Mouse (Mus musculus): ENCODE results near the gene Sfrp5. TPM values are rescaled to one million over a fixed set of nuclear protein-coding genes. Genes with fewer than 3 reads are reported as not detected.

The Sfrp5 gene
- polyA plus RNA-seq, 1 experiment from 2014 or later, result 0.37 TPM

GRCm38 (mm10) chr19:42209485-42209884, 7.4 kb upstream of the Sfrp5 start:
- no peak overlapping the region for H3K9ac ChIP-seq (ENCODE audit: low read depth, low read length)
- H3K4me2 ChIP-seq (ENCODE audit: low read depth, low read length), result no peak overlapping the region
- H3K4me3 ChIP-seq (ENCODE audit: low read depth, low read length), result no peak overlapping the region
- no peaks in the 10 kb centered on the region for H3K4me1 ChIP-seq (ENCODE audit: control insufficient read depth, low read depth, low read length)
- 53% methylated on average over 7 of the region's 7 CpGs for WGBS (ENCODE audit: insufficient replicate concordance)
- no peak overlapping the region for H3K27ac ChIP-seq (ENCODE audit: low read length)
- no peaks in the 10 kb centered on the region for H3K36me3 ChIP-seq (ENCODE audit: control insufficient read depth, insufficient read depth)
- no peak for ATAC-seq (ENCODE audit: low read depth)
- no peaks in the 10 kb centered on the region for H3K9me3 ChIP-seq (replicated peaks; ENCODE audit: control insufficient read depth, low read length)
- no peaks in the 10 kb centered on the region for H3K27me3 ChIP-seq (ENCODE audit: control insufficient read depth, insufficient read depth, low read depth, low read length)

GRCm38 (mm10) chr19:42205201-42205600, 3.1 kb upstream of the Sfrp5 start:
- H3K9me3 ChIP-seq (replicated peaks; ENCODE audit: control insufficient read depth, low read length), result no peaks in the 10 kb centered on the region
- H3K9ac ChIP-seq (ENCODE audit: low read depth, low read length), result no peak overlapping the region
- 71% methylated on average over 8 of the region's 8 CpGs for WGBS (ENCODE audit: insufficient replicate concordance)
- ATAC-seq (ENCODE audit: low read depth), result no peak
- no peak overlapping the region for H3K27ac ChIP-seq (ENCODE audit: low read length)
- peaks cover 30% of the 10 kb centered on the region for H3K27me3 ChIP-seq (ENCODE audit: control insufficient read depth, insufficient read depth, low read depth, low read length)
- no peak overlapping the region for H3K4me3 ChIP-seq (ENCODE audit: low read depth, low read length)
- no peak overlapping the region for H3K4me2 ChIP-seq (ENCODE audit: low read depth, low read length)
- no peaks in the 10 kb centered on the region for H3K36me3 ChIP-seq (ENCODE audit: control insufficient read depth, insufficient read depth)
- H3K4me1 ChIP-seq (ENCODE audit: control insufficient read depth, low read depth, low read length), result no peaks in the 10 kb centered on the region

- Histone ChIP-seq H3K27me3 (ENCODE audit: control insufficient read depth, insufficient read depth, low read depth, low read length) (peaks cover 39% of the 10 kb centered on the region), H3K4me1 (ENCODE audit: control insufficient read depth, low read depth, low read length) (no peaks in the 10 kb centered on the region), H3K9me3 (replicated peaks; ENCODE audit: control insufficient read depth, low read length) (no peaks in the 10 kb centered on the region), H3K4me2 (ENCODE audit: low read depth, low read length) (no peak overlapping the region), H3K27ac (ENCODE audit: low read length) (no peak overlapping the region), H3K4me3 (ENCODE audit: low read depth, low read length) (no peak overlapping the region), H3K36me3 (ENCODE audit: control insufficient read depth, insufficient read depth) (no peaks in the 10 kb centered on the region), H3K9ac (ENCODE audit: low read depth, low read length) (no peak overlapping the region)
- ATAC-seq (ENCODE audit: low read depth), result no peak
- 59% methylated on average over 4 of the region's 4 CpGs for WGBS (ENCODE audit: insufficient replicate concordance)
These were observed 2.3 kb upstream of the Sfrp5 start for GRCm38 (mm10) chr19:42204306-42204705.

GRCm38 (mm10) chr19:42202467-42202866, 415 bp upstream of the Sfrp5 start:
- peaks cover 51% of the 10 kb centered on the region for H3K27me3 ChIP-seq (ENCODE audit: control insufficient read depth, insufficient read depth, low read depth, low read length)
- ATAC-seq (ENCODE audit: low read depth), result no peak
- 25% methylated on average over 8 of the region's 8 CpGs for WGBS (ENCODE audit: insufficient replicate concordance)

GRCm38 (mm10) chr19:42198026-42198425, 4.0 kb downstream of the Sfrp5 start:
- 47% methylated on average over 11 of the region's 11 CpGs for WGBS (ENCODE audit: insufficient replicate concordance)
- no peak overlapping the region for H3K4me3 ChIP-seq (ENCODE audit: low read depth, low read length)

More at GRCm38 (mm10) chr19:42202467-42202866, 415 bp upstream of the Sfrp5 start:
- Histone ChIP-seq H3K36me3 (ENCODE audit: control insufficient read depth, insufficient read depth) (no peaks in the 10 kb centered on the region), H3K9me3 (replicated peaks; ENCODE audit: control insufficient read depth, low read length) (no peaks in the 10 kb centered on the region), H3K4me2 (ENCODE audit: low read depth, low read length) (no peak overlapping the region), H3K27ac (ENCODE audit: low read length) (no peak overlapping the region), H3K9ac (ENCODE audit: low read depth, low read length) (no peak overlapping the region), H3K4me3 (ENCODE audit: low read depth, low read length) (no peak overlapping the region), H3K4me1 (ENCODE audit: control insufficient read depth, low read depth, low read length) (no peaks in the 10 kb centered on the region)

GRCm38 (mm10) chr19:42197066-42197465, 5.0 kb downstream of the Sfrp5 start:
- H3K4me1 ChIP-seq (ENCODE audit: control insufficient read depth, low read depth, low read length), result no peaks in the 10 kb centered on the region
- no peak overlapping the region for H3K4me3 ChIP-seq (ENCODE audit: low read depth, low read length)
- H3K4me2 ChIP-seq (ENCODE audit: low read depth, low read length), result no peak overlapping the region
- H3K27me3 ChIP-seq (ENCODE audit: control insufficient read depth, insufficient read depth, low read depth, low read length), result peaks cover 39% of the 10 kb centered on the region
- 49% methylated on average over 4 of the region's 4 CpGs for WGBS (ENCODE audit: insufficient replicate concordance)
- H3K9ac ChIP-seq (ENCODE audit: low read depth, low read length), result no peak overlapping the region
- no peak overlapping the region for H3K27ac ChIP-seq (ENCODE audit: low read length)
- H3K9me3 ChIP-seq (replicated peaks; ENCODE audit: control insufficient read depth, low read length), result no peaks in the 10 kb centered on the region
- no peak for ATAC-seq (ENCODE audit: low read depth)
- no peaks in the 10 kb centered on the region for H3K36me3 ChIP-seq (ENCODE audit: control insufficient read depth, insufficient read depth)

More at GRCm38 (mm10) chr19:42198026-42198425, 4.0 kb downstream of the Sfrp5 start:
- ATAC-seq (ENCODE audit: low read depth), result no peak
- H3K27ac ChIP-seq (ENCODE audit: low read length), result no peak overlapping the region
- no peak overlapping the region for H3K9ac ChIP-seq (ENCODE audit: low read depth, low read length)
- no peaks in the 10 kb centered on the region for H3K36me3 ChIP-seq (ENCODE audit: control insufficient read depth, insufficient read depth)
- H3K4me1 ChIP-seq (ENCODE audit: control insufficient read depth, low read depth, low read length), result no peaks in the 10 kb centered on the region
- no peaks in the 10 kb centered on the region for H3K9me3 ChIP-seq (replicated peaks; ENCODE audit: control insufficient read depth, low read length)
- no peak overlapping the region for H3K4me2 ChIP-seq (ENCODE audit: low read depth, low read length)
- peaks cover 49% of the 10 kb centered on the region for H3K27me3 ChIP-seq (ENCODE audit: control insufficient read depth, insufficient read depth, low read depth, low read length)

GRCm38 (mm10) chr19:42196378-42196777, 5.7 kb downstream of the Sfrp5 start:
- ATAC-seq (ENCODE audit: low read depth), result no peak
- H3K27me3 ChIP-seq (ENCODE audit: control insufficient read depth, insufficient read depth, low read depth, low read length), result peaks cover 32% of the 10 kb centered on the region
- 46% methylated on average over 4 of the region's 4 CpGs for WGBS (ENCODE audit: insufficient replicate concordance)

GRCm38 (mm10) chr19:42193311-42193710, 8.7 kb downstream of the Sfrp5 start:
- H3K36me3 ChIP-seq (ENCODE audit: control insufficient read depth, insufficient read depth), result peaks cover 13% of the 10 kb centered on the region
- H3K9me3 ChIP-seq (replicated peaks; ENCODE audit: control insufficient read depth, low read length), result no peaks in the 10 kb centered on the region
- H3K4me3 ChIP-seq (ENCODE audit: low read depth, low read length), result no peak overlapping the region
- H3K27me3 ChIP-seq (ENCODE audit: control insufficient read depth, insufficient read depth, low read depth, low read length), result peaks cover 3% of the 10 kb centered on the region; the same call in 1 of the 2 replicates
- ATAC-seq (ENCODE audit: low read depth), result no peak
- no peak overlapping the region for H3K27ac ChIP-seq (ENCODE audit: low read length)
- 86% methylated on average over 2 of the region's 2 CpGs for WGBS (ENCODE audit: insufficient replicate concordance)
- H3K9ac ChIP-seq (ENCODE audit: low read depth, low read length), result no peak overlapping the region
- no peak overlapping the region for H3K4me2 ChIP-seq (ENCODE audit: low read depth, low read length)
- H3K4me1 ChIP-seq (ENCODE audit: control insufficient read depth, low read depth, low read length), result no peaks in the 10 kb centered on the region

More at GRCm38 (mm10) chr19:42196378-42196777, 5.7 kb downstream of the Sfrp5 start:
- Histone ChIP-seq H3K4me2 (ENCODE audit: low read depth, low read length) (no peak overlapping the region), H3K4me1 (ENCODE audit: control insufficient read depth, low read depth, low read length) (no peaks in the 10 kb centered on the region), H3K4me3 (ENCODE audit: low read depth, low read length) (no peak overlapping the region), H3K27ac (ENCODE audit: low read length) (no peak overlapping the region), H3K9ac (ENCODE audit: low read depth, low read length) (no peak overlapping the region), H3K9me3 (replicated peaks; ENCODE audit: control insufficient read depth, low read length) (no peaks in the 10 kb centered on the region), H3K36me3 (ENCODE audit: control insufficient read depth, insufficient read depth) (peaks cover 4% of the 10 kb centered on the region)

- 20% methylated on average over 5 of the region's 5 CpGs for WGBS (ENCODE audit: insufficient replicate concordance)
- no peak overlapping the region for H3K27ac ChIP-seq (ENCODE audit: low read length)
- H3K4me3 ChIP-seq (ENCODE audit: low read depth, low read length), result no peak overlapping the region
- ATAC-seq (ENCODE audit: low read depth), result no peak
- no peaks in the 10 kb centered on the region for H3K27me3 ChIP-seq (ENCODE audit: control insufficient read depth, insufficient read depth, low read depth, low read length)
- no peak overlapping the region for H3K4me2 ChIP-seq (ENCODE audit: low read depth, low read length)
- peaks cover 14% of the 10 kb centered on the region for H3K36me3 ChIP-seq (ENCODE audit: control insufficient read depth, insufficient read depth)
- H3K9me3 ChIP-seq (replicated peaks; ENCODE audit: control insufficient read depth, low read length), result no peaks in the 10 kb centered on the region
- no peaks in the 10 kb centered on the region for H3K4me1 ChIP-seq (ENCODE audit: control insufficient read depth, low read depth, low read length)
- H3K9ac ChIP-seq (ENCODE audit: low read depth, low read length), result no peak overlapping the region
These were observed 11.6 kb downstream of the Sfrp5 start for GRCm38 (mm10) chr19:42190494-42190893.

All from liver, embryonic 16.5 days (tissue).